8 mouse cellular contexts compared by ENCODE assay signal in the genomic region with DNA sequence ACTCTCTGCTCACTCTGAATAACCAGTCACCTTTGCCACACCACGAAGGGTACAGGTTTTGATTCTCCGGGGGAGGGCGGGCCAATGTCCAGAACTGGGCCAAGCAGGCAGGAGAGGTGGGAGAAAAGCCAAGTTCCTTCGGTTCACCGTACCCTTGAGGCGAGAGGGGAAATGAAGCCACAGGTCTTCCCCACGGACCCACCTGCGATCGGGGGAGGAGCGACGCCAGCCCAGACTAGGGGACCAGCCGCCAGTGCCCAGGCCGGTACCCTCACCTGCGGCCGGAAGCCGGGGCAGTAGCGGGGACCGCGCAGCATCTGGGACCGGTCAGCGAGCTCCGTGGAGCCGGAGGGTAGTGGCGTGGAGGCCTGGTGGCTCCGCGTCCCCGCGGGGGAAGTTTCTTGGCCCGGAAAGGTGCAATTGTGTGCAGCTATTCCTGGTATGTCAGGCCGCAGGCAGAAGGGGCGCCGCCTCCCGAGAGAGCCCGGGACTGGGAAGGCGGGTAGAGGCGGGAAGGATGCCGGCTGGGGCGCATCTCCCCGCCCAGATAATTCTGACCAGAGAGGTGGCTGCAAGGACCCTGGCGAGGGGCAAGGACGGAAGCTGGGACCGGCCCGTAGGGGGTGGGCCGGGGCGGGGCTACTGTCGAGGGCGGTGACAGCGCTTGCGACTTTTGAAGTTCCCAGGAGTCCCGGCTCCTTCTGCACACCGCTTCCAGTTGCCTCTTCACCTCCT. TPM values are rescaled to one million over a fixed set of nuclear protein-coding genes. Genes with fewer than 3 reads are reported as not detected.
A peak's percentile ranks its signal among the peaks of the same experiment; 100 is the strongest.
DNase-seq lines count a peak whose midpoint lies in the region; ATAC-seq and TF ChIP-seq lines count a peak whose summit lies in the region.

A gene (minus strand): TSS at position 578 of the 735 bp plus-strand sequence.
A gene (plus strand): TSS at position 721 of the 735 bp plus-strand sequence.

- peak; percentile 66; the same call in 1 of the 2 replicates for TF ChIP-seq EP300 in heart, adult 2 months (IDR thresholded peaks at IDR 0.05; ENCODE audit: insufficient read depth, low read depth, low read length)
- no peak for TF ChIP-seq EP300 in stomach, postnatal 0 days (optimal IDR thresholded peaks at IDR 0.05)

- H3ac ChIP-seq in myocyte (ENCODE audit: control insufficient read depth, insufficient read length): peak within 1 kb of the TSS; percentile 41

- intact Hi-C loops in heart, adult 2 months (cut with DNase I): loop anchor here (1.0 to 5.0 kb wide), 4 partner anchors 41 to 138 kb away; a partner anchor contains a TSS

- TF ChIP-seq POLR2A in spleen, adult 2 months (IDR thresholded peaks at IDR 0.05; ENCODE audit: low read depth, low read length): no peak
- TF ChIP-seq POLR2A in heart, adult 2 months (IDR thresholded peaks at IDR 0.05; ENCODE audit: insufficient read depth, low read depth, low read length): peak; percentile 77
- TF ChIP-seq POLR2A in myocyte (IDR thresholded peaks at IDR 0.05; ENCODE audit: insufficient read length, low read depth): no peak

- H3K4me2 ChIP-seq in liver, embryonic 11.5 days: peak within 1 kb of the TSS; percentile 89
- peak within 1 kb of the TSS; percentile 84 for H3K4me2 ChIP-seq in myocyte (ENCODE audit: low read depth)
- H3K4me2 ChIP-seq in stomach, postnatal 0 days (replicated peaks; ENCODE audit: low read depth): peak within 1 kb of the TSS; percentile 98

- H3K36me3 ChIP-seq in spleen, adult 2 months (ENCODE audit: control insufficient read depth, insufficient read depth, low read length): no peaks in the 10 kb centered on the region
- H3K36me3 ChIP-seq in heart, adult 2 months (ENCODE audit: control insufficient read depth, insufficient read depth, low read length): no peaks in the 10 kb centered on the region
- no peaks in the 10 kb centered on the region for H3K36me3 ChIP-seq in liver, embryonic 11.5 days (ENCODE audit: control insufficient read depth, insufficient read depth, low read length)
- no peaks in the 10 kb centered on the region for H3K36me3 ChIP-seq in myocyte (ENCODE audit: control insufficient read depth, insufficient read depth)
- H3K36me3 ChIP-seq in stomach, postnatal 0 days (ENCODE audit: control insufficient read depth, insufficient read depth, low read length): no peaks in the 10 kb centered on the region

- peak in 1 of 2 experiments; percentile 30 for DNase-seq in spleen, adult 2 months (ENCODE audit: low read depth in 1 of 2, low spot score in 2 of 2)
- no peak for DNase-seq in spleen, adult 12 weeks (ENCODE audit: low spot score)
- peak; percentile 85 for DNase-seq in embryo, embryonic 9.5 days (ENCODE audit: extremely low spot score)
- DNase-seq in heart, adult 2 months: peak; percentile 85 to 87
- DNase-seq in kidney, adult 18-20 months: peak; percentile 90
- peak; percentile 64 for DNase-seq in liver, embryonic 11.5 days (ENCODE audit: low spot score)
- peak; percentile 66 for DNase-seq in stomach, postnatal 0 days (ENCODE audit: low spot score)

- H3K9me3 ChIP-seq in liver, embryonic 11.5 days (ENCODE audit: control insufficient read depth, low read length): no peaks in the 10 kb centered on the region
- no peaks in the 10 kb centered on the region for H3K9me3 ChIP-seq in stomach, postnatal 0 days (ENCODE audit: control insufficient read depth, low read length)

- no peak for TF ChIP-seq CTCF in spleen, adult 2 months (IDR thresholded peaks at IDR 0.05; ENCODE audit: extremely low read depth, insufficient read depth, insufficient read length, insufficient replicate concordance)
- peak; percentile 46 for TF ChIP-seq CTCF in heart, adult 2 months (IDR thresholded peaks at IDR 0.05)
- TF ChIP-seq CTCF in stomach, postnatal 0 days (IDR thresholded peaks at IDR 0.05; ENCODE audit: low read depth): peak; percentile 28; the same call in 1 of the 2 replicates

- H3K9ac ChIP-seq in heart, adult 2 months (ENCODE audit: low read depth, low read length): peak within 1 kb of the TSS; percentile 82
- H3K9ac ChIP-seq in liver, embryonic 11.5 days (ENCODE audit: low read depth, low read length): no peak within 1 kb of the TSS
- peak within 1 kb of the TSS; percentile 75 for H3K9ac ChIP-seq in stomach, postnatal 0 days (ENCODE audit: low read length)

- H3K4me3 ChIP-seq in spleen, adult 2 months (ENCODE audit: extremely low read depth, insufficient read depth, insufficient read length): peak within 1 kb of the TSS; percentile 66
- peak within 1 kb of the TSS; percentile 55 for H3K4me3 ChIP-seq in heart, adult 2 months
- peak within 1 kb of the TSS; percentile 58 for H3K4me3 ChIP-seq in liver, embryonic 11.5 days (ENCODE audit: low read depth, low read length)
- H3K4me3 ChIP-seq in myocyte: peak within 1 kb of the TSS; percentile 25
- peak within 1 kb of the TSS; percentile 66 for H3K4me3 ChIP-seq in stomach, postnatal 0 days (ENCODE audit: low read depth, low read length)

- peak; percentile 70 for ATAC-seq in liver, embryonic 11.5 days (replicated peaks; ENCODE audit: low FRiP score)
- ATAC-seq in stomach, postnatal 0 days (ENCODE audit: low FRiP score, low TSS enrichment): peak; percentile 85

- H3K27me3 ChIP-seq in spleen, adult 2 months (ENCODE audit: control insufficient read depth, insufficient read depth, low read length): peaks cover 10% of the 10 kb centered on the region
- H3K27me3 ChIP-seq in heart, adult 2 months (ENCODE audit: control insufficient read depth, insufficient read depth, low read length): no peaks in the 10 kb centered on the region
- H3K27me3 ChIP-seq in liver, embryonic 11.5 days (replicated peaks; ENCODE audit: control insufficient read depth, insufficient read depth, low read length): peaks cover 29% of the 10 kb centered on the region
- H3K27me3 ChIP-seq in myocyte (ENCODE audit: control insufficient read depth, insufficient read depth, insufficient read length): no peaks in the 10 kb centered on the region
- H3K27me3 ChIP-seq in stomach, postnatal 0 days (ENCODE audit: control insufficient read depth, insufficient read depth, low read length): no peaks in the 10 kb centered on the region

- no peaks in the 10 kb centered on the region for H3K79me2 ChIP-seq in heart, adult 2 months (replicated peaks; ENCODE audit: control insufficient read depth, insufficient read depth, low read length)
- no peaks in the 10 kb centered on the region for H3K79me2 ChIP-seq in myocyte (ENCODE audit: control insufficient read depth, insufficient read depth)

- H3K27ac ChIP-seq in spleen, adult 2 months (ENCODE audit: insufficient read depth, low read length): no peak within 1 kb of the TSS
- peak within 1 kb of the TSS; percentile 69 for H3K27ac ChIP-seq in heart, adult 2 months
- no peak within 1 kb of the TSS for H3K27ac ChIP-seq in liver, embryonic 11.5 days (ENCODE audit: low read depth, low read length)
- H3K27ac ChIP-seq in stomach, postnatal 0 days (replicated peaks): no peak within 1 kb of the TSS; the same call in 1 of the 2 replicates

- peaks cover 3% of the 10 kb centered on the region for H3K4me1 ChIP-seq in spleen, adult 2 months (ENCODE audit: control insufficient read depth, insufficient read depth, insufficient read length)
- H3K4me1 ChIP-seq in heart, adult 2 months (ENCODE audit: control insufficient read depth, insufficient read depth, low read length): no peaks in the 10 kb centered on the region
- H3K4me1 ChIP-seq in liver, embryonic 11.5 days (replicated peaks; ENCODE audit: control insufficient read depth, insufficient read depth, low read length): no peaks in the 10 kb centered on the region
- H3K4me1 ChIP-seq in stomach, postnatal 0 days (replicated peaks; ENCODE audit: control insufficient read depth, insufficient read depth): no peaks in the 10 kb centered on the region

- WGBS in spleen, adult 2 months: under 1% methylated on average over 51 of the region's 51 CpGs
- whole genome bisulfite sequencing in heart, adult 2 months: under 1% methylated on average over 51 of the region's 51 CpGs
- under 1% methylated on average over 51 of the region's 51 CpGs for WGBS in liver, embryonic 11.5 days
- under 1% methylated on average over 50 of the region's 51 CpGs for WGBS in stomach, postnatal 0 days

TF ChIP-seq in myocyte, 11 proteins besides CTCF, POLR2A, EP300 and RAD21:
- TF ChIP-seq POLR2AphosphoS2 (IDR thresholded peaks at IDR 0.05; ENCODE audit: insufficient read length, low read depth) (no peak), SRF (IDR thresholded peaks at IDR 0.05; ENCODE audit: control insufficient read depth, insufficient read length, low read depth) (no peak), TCF12 (IDR thresholded peaks at IDR 0.05; ENCODE audit: insufficient read depth, poor library complexity, severe bottlenecking) (no peak), MYOG (IDR thresholded peaks at IDR 0.05; ENCODE audit: control insufficient read depth in 1 of 3, insufficient read depth in 1 of 3, insufficient read length in 2 of 3, low read depth in 2 of 3) (peak in 1 of 3 experiments; percentile 17)

RNA-seq across cellular contexts. Expression of the first gene that starts in this region (rescaled TPM):
- 0.27 and 1.2 TPM in 2 replicates for polyA plus RNA-seq in spleen, adult 2 months (2012; rRNA removed)
- under 1 TPM in 1 of 2 experiments, not detected in 1; 0.89 TPM for total RNA-seq in heart, adult 2 months (2021)
- 1.00 and 2.7 TPM in 2 replicates for polyA plus RNA-seq in heart, adult 2 months (2012; rRNA removed)
- polyA plus RNA-seq in liver, embryonic 11.5 days (2014; fragmentation: Nextera tagmentation; extraction: Ambion mirVana): not detected in 2 replicates
- 0.86 TPM for polyA plus RNA-seq in myocyte (2012; fragmentation: generic; extraction: Trizol)
- polyA plus RNA-seq in stomach, postnatal 0 days (2015; fragmentation: Nextera tagmentation; extraction: Ambion mirVana): 2.9 and 3.0 TPM in 2 replicates

RNA-seq across cellular contexts. Expression of the second gene that starts in this region (rescaled TPM):
- polyA plus RNA-seq in spleen, adult 2 months (2012; rRNA removed): 0.79 and 1.3 TPM in 2 replicates
- total RNA-seq in heart, adult 2 months (2021): 100 to 1,000 TPM; 336 to 412 TPM
- 165 and 237 TPM in 2 replicates for polyA plus RNA-seq in heart, adult 2 months (2012; rRNA removed)
- polyA plus RNA-seq in liver, embryonic 11.5 days (2014; fragmentation: Nextera tagmentation; extraction: Ambion mirVana): 3.8 and 4.1 TPM in 2 replicates
- 56.1 TPM for polyA plus RNA-seq in myocyte (2012; fragmentation: generic; extraction: Trizol)
- polyA plus RNA-seq in stomach, postnatal 0 days (2015; fragmentation: Nextera tagmentation; extraction: Ambion mirVana): 20.4 and 22.9 TPM in 2 replicates
